Mouse (Mus musculus) embryonic fibroblast, embryonic 13.5 days (primary cell): ENCODE measurements around the gene Gm10392.

Source experiments
- CTCF ChIP-seq: IDR thresholded peaks from 2 replicates; pipeline ENCODE4 v1.5.1; 2011; ENCODE audit warnings: mild to moderate bottlenecking, control low read depth, low read length, moderate library complexity, borderline replicate concordance; ENCODE audit not compliant: insufficient read depth
- POLR2A ChIP-seq: IDR thresholded peaks from 2 replicates; pipeline ENCODE4 v1.6.1; 2011; ENCODE audit warnings: low read depth, mild to moderate bottlenecking, control low read depth, low read length, moderate library complexity

GRCm38 (mm10) chr11:77494782-77495181 is 24.2 kb downstream of the Gm10392 start:
- TF ChIP-seq CTCF = no peak
- TF ChIP-seq POLR2A = no peak
